Mouse (Mus musculus) lung, adult 2 months (tissue): Measurements from ENCODE around the gene Ttc9b. TPM values are rescaled to one million over a fixed set of nuclear protein-coding genes. Genes with fewer than 3 reads are reported as not detected.
"Not testable (repeated sequence)": the region's sequence is repeated elsewhere in the genome, so short reads cannot be mapped to it uniquely, and the experiment has no call there.

Experiments
- DNase-seq: peaks from one replicate; pipeline ENCODE4 v3.0.0; 2022
- H3K4me1 ChIP-seq: fragments of 200-500 bp; 2 replicates; pipeline ENCODE4 v1.6.1; 2011; ENCODE audit warnings: low read length; ENCODE audit not compliant: control insufficient read depth, insufficient read depth
- H3K4me3 ChIP-seq: fragments of 200-500 bp; replicated peaks from 2 replicates; pipeline ENCODE3; 2011; ENCODE audit warnings: low read depth, mild to moderate bottlenecking, control low read depth, low read length; ENCODE audit errors: extremely low read depth
- CTCF ChIP-seq: fragments of 200-500 bp; IDR thresholded peaks from 2 replicates; pipeline ENCODE4 v1.5.1; 2011; ENCODE audit warnings: mild to moderate bottlenecking, low read length, control low read depth; ENCODE audit not compliant: insufficient read depth
- POLR2A ChIP-seq: fragments of 200-500 bp; IDR thresholded peaks from 2 replicates; pipeline ENCODE4 v1.6.1; 2011; ENCODE audit warnings: low read depth, mild to moderate bottlenecking, control low read depth, low read length, borderline replicate concordance; ENCODE audit errors: extremely low read depth
- whole genome bisulfite sequencing: fragments of 180-500 bp; shearing (Covaris S2); methylation state at CpG from one replicate; pipeline ENCODE4 v1.1.7; 2018; 5-methylcytosine and 5-hydroxymethylcytosine counted together
- polyA plus RNA-seq: library from polyadenylated mRNA; depleted of rRNA; stranded (reverse); fragments of >200 nt; gene quantifications from 2 replicates; pipeline ENCODE4 v1.2.3, GENCODE M21; 2012

The Ttc9b gene
- polyA plus RNA-seq, 1 experiment, result not detected

DNA sequence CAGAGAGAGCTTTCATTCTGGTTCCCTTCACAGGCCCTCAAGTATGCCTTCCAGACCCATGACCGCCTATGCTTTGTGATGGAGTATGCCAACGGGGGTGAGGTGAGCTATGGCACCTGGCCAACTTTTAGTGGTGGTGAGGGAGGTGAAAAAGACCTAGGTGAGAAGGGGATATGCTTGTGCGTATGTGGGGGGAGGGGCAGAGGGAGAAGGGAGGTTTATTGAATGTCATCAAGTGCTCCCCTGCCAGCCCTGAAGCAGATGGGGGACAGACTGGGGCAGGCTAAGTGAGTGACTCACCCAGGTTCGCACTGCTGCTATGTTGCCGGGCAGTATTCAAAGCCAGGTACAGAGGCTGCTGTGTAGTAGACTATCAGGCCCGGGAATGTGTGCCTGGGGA lies 20.5 kb upstream of the Ttc9b start:
- TF ChIP-seq CTCF (no peak), POLR2A (no peak)
- H3K4me3 ChIP-seq, result no peak overlapping the region
- WGBS, result 78% methylated on average over 6 of the region's 6 CpGs
- no peaks in the 10 kb centered on the region for H3K4me1 ChIP-seq
- DNase-seq, result no peak

GRCm38 (mm10) chr7:27634691-27635090 lies 19.0 kb upstream of the Ttc9b start:
- TF ChIP-seq POLR2A, result no peak
- no peak for TF ChIP-seq CTCF
- WGBS, result 97% methylated on average over 6 of the region's 6 CpGs
- no peak for DNase-seq
- H3K4me1 ChIP-seq, result no peaks in the 10 kb centered on the region
- H3K4me3 ChIP-seq, result no peak overlapping the region

DNA sequence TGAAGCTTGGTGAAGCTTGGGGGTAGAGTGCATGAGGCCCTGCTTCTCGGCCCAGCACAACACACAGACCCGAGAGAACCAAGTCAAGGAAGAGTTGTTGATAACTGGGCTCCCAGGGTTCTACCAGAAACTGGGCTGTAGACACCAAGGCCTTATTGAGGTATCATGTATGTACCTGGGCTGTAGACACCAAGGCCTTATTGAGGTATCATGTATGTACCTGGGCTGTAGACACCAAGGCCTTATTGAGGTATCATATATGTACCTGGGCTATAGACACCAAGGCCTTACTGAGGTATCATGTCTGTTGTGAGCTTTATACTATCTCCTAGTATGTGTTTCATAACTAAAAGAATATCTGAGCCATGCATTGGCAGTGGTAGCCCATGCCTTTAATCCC lies 18.6 kb upstream of the Ttc9b start:
- not testable (repeated sequence) for H3K4me1 ChIP-seq, H3K4me3 ChIP-seq, DNase-seq
- 94% methylated on average over 2 of the region's 2 CpGs for WGBS

DNA sequence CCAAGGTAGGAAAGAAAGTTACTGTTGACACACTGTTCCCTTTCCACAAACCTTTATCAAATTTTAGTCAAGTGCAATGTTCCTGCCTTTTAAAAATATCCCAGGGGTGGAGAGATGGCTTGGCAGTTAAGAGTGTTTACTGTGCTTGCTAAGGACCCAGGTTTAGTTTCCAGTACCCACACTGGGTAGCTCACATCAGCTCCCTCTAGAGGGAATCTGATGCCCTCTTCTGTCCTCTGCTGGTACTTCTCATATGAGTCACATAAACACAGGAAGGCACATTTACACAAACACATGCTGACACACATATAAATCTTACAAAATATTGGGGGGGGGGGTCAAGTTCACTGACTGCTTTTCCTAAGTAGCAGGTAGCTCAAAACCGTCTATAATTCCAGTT lies 9.2 kb upstream of the Ttc9b start:
- no peak for DNase-seq
- Histone ChIP-seq H3K4me1 (no peaks in the 10 kb centered on the region), H3K4me3 (no peak overlapping the region)
- 21% methylated on average over 1 of the region's 1 CpGs for WGBS
- TF ChIP-seq POLR2A (no peak), CTCF (no peak)

DNA sequence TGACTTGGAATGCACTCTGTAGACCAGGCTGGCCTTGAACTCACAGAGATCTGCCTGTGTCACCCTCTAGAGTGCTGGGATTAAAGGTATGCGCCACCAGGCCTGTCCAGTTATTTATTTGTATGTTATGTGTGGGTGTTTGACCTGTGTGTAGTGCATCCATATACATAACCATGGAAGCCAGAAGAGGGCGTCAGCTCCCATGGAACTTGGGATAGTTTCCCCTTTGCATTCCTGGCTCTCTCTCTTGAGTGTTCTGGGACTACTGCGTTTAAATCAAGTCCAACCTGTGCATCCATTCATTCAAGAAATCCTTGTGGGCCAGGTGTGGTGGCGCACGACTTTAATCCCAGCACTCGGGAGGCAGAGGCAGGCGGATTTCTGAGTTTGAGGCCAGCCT lies 7.2 kb upstream of the Ttc9b start:
- Histone ChIP-seq H3K4me3 (no peak overlapping the region), H3K4me1 (no peaks in the 10 kb centered on the region)
- 81% methylated on average over 7 of the region's 7 CpGs for WGBS
- DNase-seq, result no peak
- TF ChIP-seq POLR2A, result no peak
- TF ChIP-seq CTCF, result no peak

GRCm38 (mm10) chr7:27647281-27648002 lies 6.3 kb upstream of the Ttc9b start:
- 75% methylated on average over 6 of the region's 6 CpGs for WGBS
- no peak for DNase-seq
- Histone ChIP-seq H3K4me3 (no peak overlapping the region), H3K4me1 (no peaks in the 10 kb centered on the region)
- TF ChIP-seq POLR2A (no peak), CTCF (no peak)

DNA sequence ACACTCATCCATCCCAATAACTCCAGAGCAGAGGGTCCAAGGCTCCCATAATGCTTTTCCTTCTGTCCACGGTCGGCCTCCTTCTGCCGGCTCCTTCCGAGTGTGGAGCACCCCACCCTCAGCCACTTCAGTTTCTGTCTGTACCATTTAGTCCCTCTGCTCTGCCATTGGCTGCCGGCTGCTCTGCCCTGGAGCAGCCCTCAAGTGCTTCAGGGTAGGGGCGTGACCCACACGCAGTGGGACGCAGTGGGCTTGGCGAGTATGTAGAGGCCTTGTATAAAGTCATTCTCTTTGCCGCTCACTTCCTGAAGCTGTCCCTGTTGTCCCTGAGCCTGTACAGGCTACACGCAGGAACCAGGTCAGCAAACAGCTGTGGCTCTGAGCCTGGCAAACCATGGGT lies 4.0 kb upstream of the Ttc9b start:
- H3K4me1 ChIP-seq, result no peaks in the 10 kb centered on the region
- TF ChIP-seq CTCF, result no peak
- no peak for TF ChIP-seq POLR2A
- 68% methylated on average over 11 of the region's 11 CpGs for WGBS
- DNase-seq, result no peak
- H3K4me3 ChIP-seq, result no peak overlapping the region

DNA sequence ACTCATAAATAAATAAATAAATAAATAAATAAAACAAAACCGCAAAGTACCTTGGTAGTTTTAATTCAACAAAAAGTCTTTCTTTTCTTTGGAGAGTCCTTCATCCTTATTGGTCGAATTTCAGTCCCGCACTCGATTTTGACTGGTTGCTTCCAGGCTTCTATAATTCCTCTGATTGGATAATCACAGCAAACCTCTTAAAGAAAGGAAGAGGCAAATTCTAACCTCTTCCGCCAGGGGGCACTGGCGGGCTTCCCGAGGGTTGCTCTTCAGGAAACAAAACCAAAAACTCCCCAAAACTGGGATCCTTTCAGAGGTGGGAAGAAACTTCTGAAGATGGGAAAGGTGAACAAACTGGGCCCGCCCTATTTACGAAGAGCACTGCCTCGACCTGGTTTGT lies 2.8 kb upstream of the Ttc9b start:
- Histone ChIP-seq H3K4me1 (no peaks in the 10 kb centered on the region), H3K4me3 (no peak overlapping the region)
- WGBS, result 5% methylated on average over 10 of the region's 10 CpGs
- peak; percentile 58 for DNase-seq
- TF ChIP-seq CTCF, result peak; percentile 78
- TF ChIP-seq POLR2A, result no peak

GRCm38 (mm10) chr7:27654607-27655276 lies 1.0 kb downstream of the Ttc9b start:
- peak; percentile 16 for DNase-seq
- no peak for TF ChIP-seq POLR2A
- peak; percentile 39; the same call in 1 of the 2 replicates for TF ChIP-seq CTCF
- Histone ChIP-seq H3K4me1 (no peaks in the 10 kb centered on the region), H3K4me3 (no peak overlapping the region)
- 61% methylated on average over 20 of the region's 20 CpGs for WGBS

GRCm38 (mm10) chr7:27655545-27655944 lies 1.8 kb downstream of the Ttc9b start:
- no peak overlapping the region for H3K4me3 ChIP-seq
- DNase-seq, result no peak
- TF ChIP-seq CTCF (no peak), POLR2A (no peak)
- H3K4me1 ChIP-seq, result no peaks in the 10 kb centered on the region
- 38% methylated on average over 11 of the region's 11 CpGs for WGBS

GRCm38 (mm10) chr7:27656600-27656999 lies 2.9 kb downstream of the Ttc9b start:
- Histone ChIP-seq H3K4me1 (no peaks in the 10 kb centered on the region), H3K4me3 (no peak overlapping the region)
- TF ChIP-seq CTCF, result no peak
- no peak for DNase-seq
- 88% methylated on average over 16 of the region's 16 CpGs for WGBS
